Mouse (Mus musculus): ENCODE data around the gene Upk1b. TPM values are rescaled to one million over a fixed set of nuclear protein-coding genes. Genes with fewer than 3 reads are reported as not detected.

Upk1b gene
- not detected in 2 replicates for total RNA-seq (2023)

DNA sequence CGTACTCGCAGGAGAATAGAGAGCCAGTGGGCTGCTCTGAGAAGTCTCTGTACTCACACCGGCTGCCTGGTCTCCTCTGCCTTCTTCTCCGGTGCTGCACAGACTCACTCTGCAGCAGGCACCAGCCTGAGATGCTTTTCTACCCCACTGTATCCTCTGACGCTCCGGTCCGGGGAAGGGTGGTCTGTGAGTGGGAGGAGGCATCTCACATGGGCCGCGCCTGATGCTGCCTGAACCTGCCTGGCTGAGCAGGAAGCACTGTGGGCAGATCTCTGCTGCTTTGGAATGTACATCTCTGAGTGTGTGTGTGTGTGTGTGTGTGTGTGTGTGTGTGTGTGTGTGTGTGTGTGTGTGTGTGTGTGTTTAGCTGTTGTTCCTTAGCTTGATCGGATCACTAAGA is at the start of gene Upk1b:
Upk1b (minus strand) TSS at position 238 of the 400 bp plus-strand sequence.

DNA sequence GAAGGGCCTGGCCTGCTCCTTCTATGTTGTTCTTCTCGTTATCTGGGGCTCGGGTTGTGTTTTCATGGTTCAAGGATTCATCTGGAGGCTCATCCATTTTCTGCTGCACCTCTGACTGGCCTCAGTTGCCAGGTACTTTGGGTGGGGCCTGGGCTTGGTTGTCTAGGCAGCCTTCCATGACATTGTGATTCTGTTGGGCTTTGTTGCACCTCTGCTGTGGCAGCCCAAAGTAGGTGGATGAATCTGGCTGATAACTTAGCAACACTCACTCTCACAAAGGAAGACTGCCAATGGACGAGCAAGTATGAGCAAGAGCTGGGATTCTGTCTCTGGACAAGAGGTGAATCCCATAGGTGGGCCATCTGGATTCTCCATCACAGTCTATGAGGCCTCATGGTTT is 28.5 kb upstream of the Upk1b start, which contains the start of gene 4930435E12Rik:
4930435E12Rik (minus strand) TSS at position 101 of the 400 bp plus-strand sequence.

DNA sequence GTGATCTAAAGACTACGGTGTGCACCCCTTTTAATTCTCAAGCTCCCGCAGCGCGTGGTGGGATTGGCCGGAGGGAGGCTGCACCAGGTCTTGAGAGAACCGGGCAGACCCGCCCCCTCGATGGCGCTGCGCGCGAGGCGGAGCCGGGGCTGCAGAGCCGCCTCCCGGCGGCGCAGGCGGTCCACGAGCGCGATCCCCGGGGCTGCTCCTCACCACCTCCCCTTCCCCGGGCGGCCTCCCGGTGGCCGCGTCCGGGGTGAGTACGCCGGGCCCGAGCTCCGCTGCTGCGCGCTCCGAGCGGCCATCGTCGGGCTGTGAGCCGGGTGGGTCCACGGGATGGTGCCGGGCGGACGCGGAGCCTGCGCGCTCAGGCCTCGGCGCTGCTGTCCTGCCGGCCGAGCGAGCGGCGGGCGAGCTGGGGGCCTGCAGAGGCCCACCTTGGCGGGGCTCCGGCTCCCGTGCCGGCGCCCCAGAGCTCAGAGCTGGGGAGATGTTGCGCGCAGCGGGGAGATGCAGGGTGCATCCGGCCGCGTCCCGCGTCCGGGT is 57.9 kb downstream of the Upk1b start, which contains the start of gene B4galt4:
B4galt4 (plus strand) TSS at position 152 of the 546 bp plus-strand sequence.

Other genes with a start within 250 kb of the Upk1b start
- gene Tmem39a, start 241.6 kb downstream of the Upk1b start, total RNA-seq (2023): 64.4 and 83.6 TPM in 2 replicates
- gene Arhgap31, start 87.1 kb downstream of the Upk1b start, total RNA-seq (2023): 16.6 and 23.0 TPM in 2 replicates
- gene B4galt4, start 58.1 kb downstream of the Upk1b start, total RNA-seq (2023): 1.7 and 2.0 TPM in 2 replicates
- gene 4930435E12Rik, start 28.4 kb upstream of the Upk1b start, total RNA-seq (2023): not detected in 2 replicates
- gene Igsf11, start 92.3 kb upstream of the Upk1b start, total RNA-seq (2023): not detected in 2 replicates